Mouse (Mus musculus) hindbrain, embryonic 13.5 days (tissue): ENCODE measurements around the gene Stat3. TPM values are rescaled to one million over a fixed set of nuclear protein-coding genes. Genes with fewer than 3 reads are reported as not detected.

Experiments used
- ATAC-seq: fragments of 200-750 bp; cut with Nextera tagmentation; 2 replicates; pipeline ENCODE4 v1.8.0; 2017; ENCODE audit warnings: moderate TSS enrichment; ENCODE audit not compliant: low FRiP score
- H3K27ac ChIP-seq: fragments of 300-500 bp; sonication (generic); 2 replicates; pipeline ENCODE4 v1.5.1; 2015; ENCODE audit warnings: inconsistent platforms, mild to moderate bottlenecking, moderate library complexity
- H3K27me3 ChIP-seq: fragments of 300-500 bp; sonication (generic); 2 replicates; pipeline ENCODE4 v1.6.1; 2015; ENCODE audit warnings: mild to moderate bottlenecking, inconsistent platforms
- H3K36me3 ChIP-seq: fragments of 300-500 bp; sonication (generic); 2 replicates; pipeline ENCODE4 v1.6.1; 2015; ENCODE audit warnings: mild to moderate bottlenecking, inconsistent platforms
- H3K4me1 ChIP-seq: fragments of 300-500 bp; sonication (generic); replicated peaks from 2 replicates; pipeline ENCODE4 v1.6.1; 2015; ENCODE audit warnings: inconsistent platforms
- H3K4me2 ChIP-seq: fragments of 300-500 bp; sonication (generic); 2 replicates; pipeline ENCODE4 v1.6.1; 2015; ENCODE audit warnings: inconsistent platforms, mild to moderate bottlenecking, moderate library complexity
- H3K4me3 ChIP-seq: fragments of 300-500 bp; sonication (generic); 2 replicates; pipeline ENCODE4 v1.5.1; 2015; ENCODE audit warnings: mild to moderate bottlenecking, inconsistent platforms
- H3K9ac ChIP-seq: fragments of 300-500 bp; sonication (generic); 2 replicates; pipeline ENCODE4 v1.6.1; 2015; ENCODE audit warnings: mild to moderate bottlenecking, inconsistent platforms
- H3K9me3 ChIP-seq: fragments of 300-500 bp; sonication (generic); 2 replicates; pipeline ENCODE4 v1.6.1; 2016; ENCODE audit warnings: inconsistent platforms
- WGBS: fragments of 180-500 bp; shearing (Covaris S2); methylation state at CpG from one replicate; pipeline ENCODE4 v1.1.7; 2015; 5-methylcytosine and 5-hydroxymethylcytosine counted together
- polyA plus RNA-seq: library from polyadenylated mRNA; unstranded; fragments of >200 nt; fragmentation: Nextera tagmentation; extraction: Ambion mirVana; gene quantifications from 2 replicates; pipeline ENCODE4 v1.2.1, GENCODE M21; 2015

Gene Stat3
- polyA plus RNA-seq, 1 experiment from 2014 or later: 53.3 TPM

GRCm38 (mm10) chr11:100870256-100870967, 68.9 kb downstream of the Stat3 start:
- 84% methylated on average over 10 of the region's 10 CpGs for WGBS
- H3K4me1 ChIP-seq: no peaks in the 10 kb centered on the region
- no peak overlapping the region for H3K4me2 ChIP-seq
- H3K27me3 ChIP-seq: 0 out of 2 replicates have a peak, but pooled peaks cover 3% of the 10 kb centered on the region
- no peak overlapping the region for H3K9ac ChIP-seq
- no peaks in the 10 kb centered on the region for H3K9me3 ChIP-seq
- no peaks in the 10 kb centered on the region for H3K36me3 ChIP-seq
- no peak overlapping the region for H3K4me3 ChIP-seq
- ATAC-seq: no peak
- H3K27ac ChIP-seq: no peak overlapping the region

- ATAC-seq: no peak
- Histone ChIP-seq H3K4me2 (no peak overlapping the region), H3K27ac (no peak overlapping the region), H3K4me1 (peaks cover under 1% of the 10 kb centered on the region; the same call in 1 of the 2 replicates), H3K36me3 (no peaks in the 10 kb centered on the region), H3K9ac (no peak overlapping the region), H3K27me3 (peaks cover 42% of the 10 kb centered on the region), H3K9me3 (no peaks in the 10 kb centered on the region), H3K4me3 (no peak overlapping the region)
- 86% methylated on average over 7 of the region's 7 CpGs for WGBS
Observed at GRCm38 (mm10) chr11:100865618-100866017, 73.7 kb downstream of the Stat3 start.

- Histone ChIP-seq H3K27ac (no peak overlapping the region), H3K27me3 (peaks cover 64% of the 10 kb centered on the region)
- 89% methylated on average over 10 of the region's 10 CpGs for WGBS
Observed at GRCm38 (mm10) chr11:100863141-100863540, 76.2 kb downstream of the Stat3 start.

GRCm38 (mm10) chr11:100861836-100862235, 77.5 kb downstream of the Stat3 start:
- no peak overlapping the region for H3K4me3 ChIP-seq
- no peaks in the 10 kb centered on the region for H3K36me3 ChIP-seq
- H3K9me3 ChIP-seq: no peaks in the 10 kb centered on the region
- H3K9ac ChIP-seq: no peak overlapping the region
- H3K27ac ChIP-seq: no peak overlapping the region
- ATAC-seq: no peak
- 46% methylated on average over 3 of the region's 3 CpGs for WGBS
- H3K4me2 ChIP-seq: no peak overlapping the region
- peaks cover 77% of the 10 kb centered on the region for H3K27me3 ChIP-seq
- peaks cover 9% of the 10 kb centered on the region; the same call in 1 of the 2 replicates for H3K4me1 ChIP-seq

More at GRCm38 (mm10) chr11:100863141-100863540, 76.2 kb downstream of the Stat3 start:
- no peak overlapping the region for H3K9ac ChIP-seq
- ATAC-seq: no peak
- H3K9me3 ChIP-seq: no peaks in the 10 kb centered on the region
- peaks cover 9% of the 10 kb centered on the region; the same call in 1 of the 2 replicates for H3K4me1 ChIP-seq
- H3K36me3 ChIP-seq: no peaks in the 10 kb centered on the region
- H3K4me3 ChIP-seq: no peak overlapping the region
- H3K4me2 ChIP-seq: no peak overlapping the region

- WGBS: 88% methylated on average over 7 of the region's 7 CpGs
- Histone ChIP-seq H3K4me3 (no peak overlapping the region), H3K9ac (no peak overlapping the region), H3K27me3 (peaks cover 82% of the 10 kb centered on the region), H3K9me3 (no peaks in the 10 kb centered on the region), H3K4me2 (no peak overlapping the region), H3K4me1 (peaks cover 9% of the 10 kb centered on the region; the same call in 1 of the 2 replicates), H3K36me3 (no peaks in the 10 kb centered on the region), H3K27ac (no peak overlapping the region)
- no peak for ATAC-seq
Observed at GRCm38 (mm10) chr11:100861335-100861734, 78.0 kb downstream of the Stat3 start.

GRCm38 (mm10) chr11:100860198-100861048, 78.9 kb downstream of the Stat3 start:
- WGBS: 4% methylated on average over 55 of the region's 55 CpGs
- H3K4me2 ChIP-seq: peak overlapping the region; percentile 60
- ATAC-seq: peak; percentile 52; the same call in 1 of the 2 replicates
- H3K36me3 ChIP-seq: no peaks in the 10 kb centered on the region
- H3K9ac ChIP-seq: peak overlapping the region; percentile 64
- peaks cover 9% of the 10 kb centered on the region; the same call in 1 of the 2 replicates for H3K4me1 ChIP-seq
- no peak overlapping the region for H3K27ac ChIP-seq
- H3K27me3 ChIP-seq: peaks cover 90% of the 10 kb centered on the region
- H3K4me3 ChIP-seq: peak overlapping the region; percentile 47
- H3K9me3 ChIP-seq: no peaks in the 10 kb centered on the region

GRCm38 (mm10) chr11:100859579-100860075, 79.7 kb downstream of the Stat3 start:
- peaks cover 96% of the 10 kb centered on the region for H3K27me3 ChIP-seq

GRCm38 (mm10) chr11:100858935-100859578, 80.3 kb downstream of the Stat3 start, which contains the start of gene Stat5a:
Gene Stat5a, plus strand, starts transcription at chr11:100859351.
- peak within 1 kb of the TSS; percentile 60 for H3K4me2 ChIP-seq
- peaks cover 9% of the 10 kb centered on the region; the same call in 1 of the 2 replicates for H3K4me1 ChIP-seq
- peaks cover 98% of the 10 kb centered on the region for H3K27me3 ChIP-seq
- H3K9ac ChIP-seq: peak within 1 kb of the TSS; percentile 64
- H3K27ac ChIP-seq: no peak within 1 kb of the TSS
- no peaks in the 10 kb centered on the region for H3K9me3 ChIP-seq
- no peak for ATAC-seq
- 59% methylated on average over 9 of the region's 9 CpGs for WGBS
- H3K36me3 ChIP-seq: no peaks in the 10 kb centered on the region
- H3K4me3 ChIP-seq: peak within 1 kb of the TSS; percentile 47

More at GRCm38 (mm10) chr11:100859579-100860075, 79.7 kb downstream of the Stat3 start:
- H3K9me3 ChIP-seq: no peaks in the 10 kb centered on the region
- ATAC-seq: no peak
- no peak overlapping the region for H3K27ac ChIP-seq
- H3K4me2 ChIP-seq: peak overlapping the region; percentile 60
- peak overlapping the region; percentile 47 for H3K4me3 ChIP-seq
- H3K4me1 ChIP-seq: peaks cover 9% of the 10 kb centered on the region; the same call in 1 of the 2 replicates
- 52% methylated on average over 6 of the region's 6 CpGs for WGBS
- no peak overlapping the region for H3K9ac ChIP-seq
- H3K36me3 ChIP-seq: no peaks in the 10 kb centered on the region

GRCm38 (mm10) chr11:100857960-100858359, 81.4 kb downstream of the Stat3 start:
- Histone ChIP-seq H3K9ac (no peak overlapping the region), H3K27me3 (peaks cover 95% of the 10 kb centered on the region), H3K4me1 (peaks cover 9% of the 10 kb centered on the region; the same call in 1 of the 2 replicates), H3K4me3 (no peak overlapping the region), H3K36me3 (no peaks in the 10 kb centered on the region), H3K4me2 (no peak overlapping the region), H3K27ac (no peak overlapping the region), H3K9me3 (no peaks in the 10 kb centered on the region)
- 70% methylated on average over 6 of the region's 6 CpGs for WGBS
- ATAC-seq: no peak

- Histone ChIP-seq H3K4me1 (peaks cover 14% of the 10 kb centered on the region), H3K9ac (no peak overlapping the region), H3K36me3 (no peaks in the 10 kb centered on the region), H3K4me2 (no peak overlapping the region), H3K4me3 (no peak overlapping the region), H3K9me3 (no peaks in the 10 kb centered on the region), H3K27me3 (peaks cover 73% of the 10 kb centered on the region), H3K27ac (no peak overlapping the region)
- WGBS: 91% methylated on average over 4 of the region's 4 CpGs
- no peak for ATAC-seq
Observed at GRCm38 (mm10) chr11:100855178-100855577, 84.2 kb downstream of the Stat3 start.

GRCm38 (mm10) chr11:100854268-100854667, 85.1 kb downstream of the Stat3 start:
- no peak for ATAC-seq
- no peak overlapping the region for H3K4me2 ChIP-seq
- 65% methylated on average over 4 of the region's 4 CpGs for WGBS
- H3K4me3 ChIP-seq: no peak overlapping the region
- H3K9ac ChIP-seq: no peak overlapping the region
- H3K36me3 ChIP-seq: no peaks in the 10 kb centered on the region
- H3K4me1 ChIP-seq: peaks cover 14% of the 10 kb centered on the region
- peaks cover 64% of the 10 kb centered on the region for H3K27me3 ChIP-seq
- no peak overlapping the region for H3K27ac ChIP-seq
- no peaks in the 10 kb centered on the region for H3K9me3 ChIP-seq
